Mouse (Mus musculus) neural tube, embryonic 14.5 days (tissue): ENCODE measurements at regions not wholly inside any gene's neighbourhood (a gene's known extent, or its start where the extent isn't known, plus 50 kb on each side); places are given as distances from the start of the nearest gene placed in this dataset.

Source experiments
- ATAC-seq: fragments of 200-750 bp; cut with Nextera tagmentation; 2 replicates; pipeline ENCODE4 v1.8.0; 2017; ENCODE audit warnings: low read depth, mild to moderate bottlenecking, moderate TSS enrichment, moderate library complexity
- H3K27ac ChIP-seq: fragments of 300-500 bp; sonication (generic); 2 replicates; pipeline ENCODE4 v1.5.1; 2014; ENCODE audit warnings: low read depth, mild to moderate bottlenecking, control low read depth, low read length, moderate library complexity, mixed read lengths
- H3K27me3 ChIP-seq: fragments of 300-500 bp; sonication (generic); 2 replicates; pipeline ENCODE4 v1.6.1; 2014; ENCODE audit warnings: low read length; ENCODE audit not compliant: control insufficient read depth, insufficient read depth
- H3K36me3 ChIP-seq: fragments of 300-500 bp; sonication (generic); 2 replicates; pipeline ENCODE4 v1.6.1; 2014; ENCODE audit warnings: low read length, mixed read lengths; ENCODE audit not compliant: control insufficient read depth, insufficient read depth
- H3K4me1 ChIP-seq: fragments of 300-500 bp; sonication (generic); 2 replicates; pipeline ENCODE4 v1.6.1; 2014; ENCODE audit warnings: low read length; ENCODE audit not compliant: control insufficient read depth, insufficient read depth
- H3K4me2 ChIP-seq: fragments of 300-500 bp; sonication (generic); 2 replicates; pipeline ENCODE4 v1.6.1; 2014; ENCODE audit warnings: mild to moderate bottlenecking, low read depth, low read length, control low read depth
- H3K4me3 ChIP-seq: fragments of 300-500 bp; sonication (generic); 2 replicates; pipeline ENCODE4 v1.5.1; 2014; ENCODE audit warnings: low read depth, low read length, control low read depth, mixed read lengths
- H3K9ac ChIP-seq: fragments of 300-500 bp; sonication (generic); replicated peaks from 2 replicates; pipeline ENCODE4 v1.6.1; 2014; ENCODE audit warnings: low read depth, mild to moderate bottlenecking, control low read depth, low read length, mixed read lengths
- H3K9me3 ChIP-seq: fragments of 300-500 bp; sonication (generic); 2 replicates; pipeline ENCODE4 v1.6.1; 2016; ENCODE audit warnings: low read length; ENCODE audit not compliant: control insufficient read depth
- WGBS: fragments of 180-500 bp; shearing (Covaris S2); extraction: QIAGEN DNeasy Blood & Tissue Kit; methylation state at CpG from one replicate; pipeline ENCODE4 v1.1.7; 2014; 5-methylcytosine and 5-hydroxymethylcytosine counted together

- Histone ChIP-seq H3K9me3 (no peaks in the 10 kb centered on the region), H3K27ac (no peak overlapping the region), H3K4me3 (no peak overlapping the region), H3K27me3 (no peaks in the 10 kb centered on the region), H3K4me1 (no peaks in the 10 kb centered on the region), H3K36me3 (no peaks in the 10 kb centered on the region), H3K4me2 (no peak overlapping the region), H3K9ac (no peak overlapping the region)
- 78% methylated on average over 2 of the region's 2 CpGs for WGBS
- no peak for ATAC-seq
Observed at GRCm38 (mm10) chr15:13635346-13635940, 462.0 kb upstream of the Cdh6 start.

- no peaks in the 10 kb centered on the region for H3K27me3 ChIP-seq
- H3K9ac ChIP-seq, result no peak overlapping the region
- no peaks in the 10 kb centered on the region for H3K4me1 ChIP-seq
- H3K36me3 ChIP-seq, result no peaks in the 10 kb centered on the region
- H3K9me3 ChIP-seq, result no peaks in the 10 kb centered on the region
- no peak overlapping the region for H3K4me2 ChIP-seq
- H3K27ac ChIP-seq, result no peak overlapping the region
- ATAC-seq, result no peak
- 82% methylated on average over 1 of the region's 1 CpGs for WGBS
- H3K4me3 ChIP-seq, result no peak overlapping the region
Observed at GRCm38 (mm10) chr15:13602133-13602532, 428.7 kb upstream of the Cdh6 start.

GRCm38 (mm10) chr15:13597856-13598255, 424.4 kb upstream of the Cdh6 start:
- no peak for ATAC-seq
- Histone ChIP-seq H3K27me3 (no peaks in the 10 kb centered on the region), H3K36me3 (no peaks in the 10 kb centered on the region), H3K27ac (no peak overlapping the region), H3K9ac (no peak overlapping the region), H3K4me2 (no peak overlapping the region), H3K9me3 (no peaks in the 10 kb centered on the region), H3K4me1 (no peaks in the 10 kb centered on the region), H3K4me3 (no peak overlapping the region)
- 74% methylated on average over 2 of the region's 2 CpGs for WGBS

- Histone ChIP-seq H3K27me3 (no peaks in the 10 kb centered on the region), H3K27ac (no peak overlapping the region), H3K9ac (no peak overlapping the region), H3K4me1 (no peaks in the 10 kb centered on the region), H3K9me3 (no peaks in the 10 kb centered on the region), H3K4me2 (no peak overlapping the region), H3K4me3 (no peak overlapping the region), H3K36me3 (no peaks in the 10 kb centered on the region)
- WGBS, result 74% methylated on average over 5 of the region's 5 CpGs
- ATAC-seq, result no peak
Observed at GRCm38 (mm10) chr15:13593823-13594222, 420.3 kb upstream of the Cdh6 start.

- no peak overlapping the region for H3K9ac ChIP-seq
- 31% methylated on average over 5 of the region's 5 CpGs for WGBS
- no peaks in the 10 kb centered on the region for H3K9me3 ChIP-seq
- no peaks in the 10 kb centered on the region for H3K36me3 ChIP-seq
- no peaks in the 10 kb centered on the region for H3K4me1 ChIP-seq
- no peak overlapping the region for H3K27ac ChIP-seq
- ATAC-seq, result peak; percentile 84
- no peak overlapping the region for H3K4me3 ChIP-seq
- H3K27me3 ChIP-seq, result no peaks in the 10 kb centered on the region
- no peak overlapping the region for H3K4me2 ChIP-seq
Observed at GRCm38 (mm10) chr15:13590864-13591263, 417.4 kb upstream of the Cdh6 start.

GRCm38 (mm10) chr15:13583300-13583699, 409.8 kb upstream of the Cdh6 start:
- H3K27ac ChIP-seq, result no peak overlapping the region
- no peaks in the 10 kb centered on the region for H3K36me3 ChIP-seq
- no peaks in the 10 kb centered on the region for H3K4me1 ChIP-seq
- H3K9me3 ChIP-seq, result no peaks in the 10 kb centered on the region
- H3K4me2 ChIP-seq, result no peak overlapping the region
- 57% methylated on average over 4 of the region's 4 CpGs for WGBS
- no peak overlapping the region for H3K9ac ChIP-seq
- H3K27me3 ChIP-seq, result no peaks in the 10 kb centered on the region
- H3K4me3 ChIP-seq, result no peak overlapping the region
- ATAC-seq, result no peak; the same call in 1 of the 2 replicates

- no peaks in the 10 kb centered on the region for H3K9me3 ChIP-seq
- no peak for ATAC-seq
Observed at GRCm38 (mm10) chr15:13582134-13582533, 408.7 kb upstream of the Cdh6 start.

GRCm38 (mm10) chr15:13573621-13574020, 400.1 kb upstream of the Cdh6 start:
- Histone ChIP-seq H3K4me3 (no peak overlapping the region), H3K27ac (no peak overlapping the region), H3K27me3 (no peaks in the 10 kb centered on the region), H3K4me2 (no peak overlapping the region), H3K36me3 (no peaks in the 10 kb centered on the region), H3K4me1 (no peaks in the 10 kb centered on the region), H3K9ac (no peak overlapping the region), H3K9me3 (no peaks in the 10 kb centered on the region)
- 92% methylated on average over 3 of the region's 3 CpGs for WGBS
- no peak for ATAC-seq

More at GRCm38 (mm10) chr15:13582134-13582533, 408.7 kb upstream of the Cdh6 start:
- H3K4me1 ChIP-seq, result no peaks in the 10 kb centered on the region
- no peaks in the 10 kb centered on the region for H3K36me3 ChIP-seq
- H3K4me3 ChIP-seq, result no peak overlapping the region
- H3K27ac ChIP-seq, result no peak overlapping the region
- H3K27me3 ChIP-seq, result no peaks in the 10 kb centered on the region
- H3K9ac ChIP-seq, result no peak overlapping the region
- 87% methylated on average over 3 of the region's 3 CpGs for WGBS
- no peak overlapping the region for H3K4me2 ChIP-seq

GRCm38 (mm10) chr15:13560920-13561319, 387.4 kb upstream of the Cdh6 start:
- H3K9ac ChIP-seq, result no peak overlapping the region
- H3K27ac ChIP-seq, result no peak overlapping the region
- H3K27me3 ChIP-seq, result no peaks in the 10 kb centered on the region
- no peak overlapping the region for H3K4me3 ChIP-seq
- no peaks in the 10 kb centered on the region for H3K4me1 ChIP-seq
- no peaks in the 10 kb centered on the region for H3K9me3 ChIP-seq
- no peaks in the 10 kb centered on the region for H3K36me3 ChIP-seq
- H3K4me2 ChIP-seq, result no peak overlapping the region
- ATAC-seq, result no peak
